Mouse (Mus musculus) brain, embryonic 14.5 days (tissue): Measurements from ENCODE around the gene Gm38394.

Experiments
- CTCF ChIP-seq: fragments of 200-500 bp; IDR thresholded peaks from 2 replicates; pipeline ENCODE4 v1.5.1; 2012; ENCODE audit warnings: inconsistent platforms, mild to moderate bottlenecking, moderate library complexity, borderline replicate concordance; ENCODE audit not compliant: insufficient read depth, insufficient read length; ENCODE audit errors: extremely low read depth
- POLR2A ChIP-seq: fragments of 200-500 bp; IDR thresholded peaks from 2 replicates; pipeline ENCODE4 v1.6.1; 2012; ENCODE audit warnings: mild to moderate bottlenecking, inconsistent platforms, borderline replicate concordance; ENCODE audit not compliant: poor library complexity, insufficient read depth, insufficient read length, severe bottlenecking; ENCODE audit errors: extremely low read depth

GRCm38 (mm10) chr1:133610601-133611000 is 50.5 kb downstream of the Gm38394 start:
- TF ChIP-seq CTCF (no peak), POLR2A (no peak)
